Comparison of ENCODE assay signal across 11 mouse cellular contexts in the genomic region with DNA sequence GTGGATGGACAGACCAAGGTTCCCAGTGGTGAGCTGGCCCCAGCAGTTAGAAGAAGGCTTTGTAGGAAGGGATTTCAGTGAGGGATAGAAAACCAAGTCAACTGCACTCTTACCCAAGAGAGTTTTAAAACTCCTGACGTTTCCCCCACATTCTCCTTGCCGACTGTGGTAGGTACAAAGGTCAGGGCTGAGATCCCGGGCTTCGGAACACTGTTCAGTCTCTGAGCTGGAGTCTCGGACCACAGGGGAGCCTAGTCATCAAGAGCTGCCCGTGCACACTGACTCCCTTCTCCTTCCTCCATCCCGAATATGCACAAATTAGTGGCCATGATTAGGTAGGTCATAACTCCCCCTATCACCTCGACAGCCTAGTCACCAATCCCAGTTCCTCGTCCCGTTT. TPM values are rescaled to one million over a fixed set of nuclear protein-coding genes. Genes with fewer than 3 reads are reported as not detected.
A peak's percentile ranks its signal among the peaks of the same experiment; 100 is the strongest.
DNase-seq lines count a peak whose midpoint lies in the region; ATAC-seq and TF ChIP-seq lines count a peak whose summit lies in the region.
"Had no signal": no experiment of that assay in that cellular context is flagged by ENCODE, and none has a peak within 500 bp of the region (broad histone marks: within the 10 kb centered on the region; RNA-seq: fewer than 3 reads in every experiment).

No protein-coding gene starts in this region.

- H3K4me3 ChIP-seq in heart, postnatal 0 days (ENCODE audit: low read depth, low read length) = peak overlapping the region; percentile 63
- peak overlapping the region; percentile 88 for H3K4me3 ChIP-seq in brown adipose tissue, adult 24 weeks (ENCODE audit: insufficient read depth, low read depth, low read length)

- no peaks in the 10 kb centered on the region for H3K27me3 ChIP-seq in heart, postnatal 0 days (ENCODE audit: control insufficient read depth, insufficient read depth, low read length)

- ATAC-seq in heart, postnatal 0 days (ENCODE audit: insufficient read depth, low read depth) = no peak

- intact Hi-C loops in heart, postnatal 14 days (cut with DNase I) = loop anchor here (1.0 kb wide), 1 partner anchor 117 kb away; no protein-coding TSS in a partner anchor

- no peak for TF ChIP-seq CTCF in heart, postnatal 0 days (IDR thresholded peaks at IDR 0.05; ENCODE audit: low read depth)

- no peak for TF ChIP-seq EP300 in heart, postnatal 0 days (IDR thresholded peaks at IDR 0.05; ENCODE audit: low read depth)

- H3K36me3 ChIP-seq in heart, postnatal 0 days (replicated peaks; ENCODE audit: control insufficient read depth, insufficient read depth, low read length) = no peaks in the 10 kb centered on the region

- DNase-seq in heart, postnatal 0 days (ENCODE audit: low spot score) = no peak
- no peak for DNase-seq in heart, postnatal 14 days
- peak; percentile 14 for DNase-seq in adipocyte (ENCODE audit: low spot score)
- peak; percentile 74 to 78 for DNase-seq in kidney, postnatal 36 days
- no peak for DNase-seq in frontal cortex, postnatal 14 days (ENCODE audit: low spot score in 2 of 2)
- DNase-seq in left cerebral cortex, adult 8-10 months (ENCODE audit: low spot score in 2 of 2) = no peak
- DNase-seq in thymus, adult 18-20 months = no peak
- DNase-seq: cerebellum, adult 9-11 months; layer of hippocampus, adult 9-11 months; lung, embryonic 14.5 days had no signal

- 77% methylated on average over 10 of the region's 10 CpGs for WGBS in heart, postnatal 0 days

- H3K9ac ChIP-seq in heart, postnatal 0 days (replicated peaks; ENCODE audit: low read depth, low read length) = no peak overlapping the region
- H3K9ac ChIP-seq: lung, embryonic 14.5 days had no signal

- H3K27ac ChIP-seq in heart, postnatal 0 days (ENCODE audit: low read depth) = no peak overlapping the region
- H3K27ac ChIP-seq in brown adipose tissue, adult 24 weeks (replicated peaks; ENCODE audit: low read depth, low read length) = peak overlapping the region; percentile 100

- no peaks in the 10 kb centered on the region for H3K9me3 ChIP-seq in heart, postnatal 0 days (replicated peaks; ENCODE audit: control insufficient read depth, low read length)

- peak overlapping the region; percentile 70 for H3K4me2 ChIP-seq in heart, postnatal 0 days (ENCODE audit: low read depth, low read length)

- no peaks in the 10 kb centered on the region for H3K4me1 ChIP-seq in heart, postnatal 0 days (ENCODE audit: control insufficient read depth, insufficient read depth)
- peaks cover 31% of the 10 kb centered on the region for H3K4me1 ChIP-seq in brown adipose tissue, adult 24 weeks (ENCODE audit: control insufficient read depth, insufficient read depth, insufficient read length, low read length)

RNA-seq across cellular contexts. Expression of a gene that starts 1.5 kb away (rescaled TPM):
- 169 and 235 TPM in 2 replicates for total RNA-seq in heart, postnatal 0 days (2014; rRNA removed; ENCODE audit: low replicate concordance)
- 82.6 and 106 TPM in 2 replicates for polyA plus RNA-seq in heart, postnatal 0 days (2015; fragmentation: Nextera tagmentation; extraction: Ambion mirVana)
- 100 to 1,000 TPM; 489 to 510 TPM for total RNA-seq in heart, postnatal 14 days (2021)
- polyA plus RNA-seq in brown adipose tissue, adult 24 weeks (2012; ENCODE audit: insufficient read depth, insufficient read length, missing spikeins) = 52.5 and 54.2 TPM in 2 replicates
- total RNA-seq in left cerebral cortex, adult 8-10 months (2022) = 100 to 1,000 TPM; 103 to 121 (median 110) TPM

RNA-seq across cellular contexts. Expression of a gene that starts 47.3 kb away (rescaled TPM):
- 12.6 and 16.3 TPM in 2 replicates for total RNA-seq in heart, postnatal 0 days (2014; rRNA removed; ENCODE audit: low replicate concordance)
- polyA plus RNA-seq in heart, postnatal 0 days (2015; fragmentation: Nextera tagmentation; extraction: Ambion mirVana) = 7.0 and 7.8 TPM in 2 replicates
- total RNA-seq in heart, postnatal 14 days (2021) = 10 to 100 TPM; 14.8 to 14.9 TPM
- polyA plus RNA-seq in brown adipose tissue, adult 24 weeks (2012; ENCODE audit: insufficient read depth, insufficient read length, missing spikeins) = 9.0 and 9.3 TPM in 2 replicates
- total RNA-seq in left cerebral cortex, adult 8-10 months (2022) = 10 to 100 TPM; 23.6 to 24.7 (median 24.1) TPM

Comparison
In these comparisons a context has a peak if more than half of its experiments do, and no peak if none do; other contexts are left out.
1. DNase-seq: peak in adipocyte (single experiment) and kidney, postnatal 36 days (2 of 2); none in heart, postnatal 0 days (single experiment), heart, postnatal 14 days (0 of 2), frontal cortex, postnatal 14 days (0 of 2), left cerebral cortex, adult 8-10 months (0 of 2) and thymus, adult 18-20 months (0 of 2).